Mouse (Mus musculus) urinary bladder, postnatal 14 days (tissue): ENCODE measurements around the gene Otud7a.

Source experiments
- DNase-seq: peaks from one replicate; pipeline ENCODE4 v3.0.0; 2021; ENCODE audit warnings: low spot score

Otud7a gene

DNA sequence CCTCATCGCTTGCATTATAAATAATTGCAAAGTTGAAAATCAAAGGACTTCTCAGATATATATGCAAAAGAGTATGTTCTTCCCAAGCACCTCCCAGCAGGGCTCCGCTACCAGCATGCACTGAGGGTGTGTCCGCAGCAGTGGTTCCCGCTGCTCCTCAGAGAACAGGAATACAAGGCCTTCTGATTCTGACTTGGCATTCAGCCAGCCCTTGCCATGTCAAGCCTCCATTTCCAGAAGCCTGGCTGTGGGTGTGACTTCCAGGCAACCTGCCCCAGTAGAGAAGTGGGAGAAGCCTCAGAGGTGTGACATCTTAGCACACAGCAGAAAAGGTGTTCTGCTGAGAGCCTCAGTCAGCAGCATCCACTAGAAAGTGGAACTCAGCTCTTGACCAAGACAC is 253.4 kb downstream of the Otud7a start:
- DNase-seq = no peak

- no peak for DNase-seq
Measured at GRCm38 (mm10) chr7:63717903-63718302, 273.4 kb downstream of the Otud7a start.

GRCm38 (mm10) chr7:63719183-63719944 is 274.8 kb downstream of the Otud7a start:
- no peak for DNase-seq

- no peak for DNase-seq
Measured at GRCm38 (mm10) chr7:63720682-63721081, 276.1 kb downstream of the Otud7a start.

DNA sequence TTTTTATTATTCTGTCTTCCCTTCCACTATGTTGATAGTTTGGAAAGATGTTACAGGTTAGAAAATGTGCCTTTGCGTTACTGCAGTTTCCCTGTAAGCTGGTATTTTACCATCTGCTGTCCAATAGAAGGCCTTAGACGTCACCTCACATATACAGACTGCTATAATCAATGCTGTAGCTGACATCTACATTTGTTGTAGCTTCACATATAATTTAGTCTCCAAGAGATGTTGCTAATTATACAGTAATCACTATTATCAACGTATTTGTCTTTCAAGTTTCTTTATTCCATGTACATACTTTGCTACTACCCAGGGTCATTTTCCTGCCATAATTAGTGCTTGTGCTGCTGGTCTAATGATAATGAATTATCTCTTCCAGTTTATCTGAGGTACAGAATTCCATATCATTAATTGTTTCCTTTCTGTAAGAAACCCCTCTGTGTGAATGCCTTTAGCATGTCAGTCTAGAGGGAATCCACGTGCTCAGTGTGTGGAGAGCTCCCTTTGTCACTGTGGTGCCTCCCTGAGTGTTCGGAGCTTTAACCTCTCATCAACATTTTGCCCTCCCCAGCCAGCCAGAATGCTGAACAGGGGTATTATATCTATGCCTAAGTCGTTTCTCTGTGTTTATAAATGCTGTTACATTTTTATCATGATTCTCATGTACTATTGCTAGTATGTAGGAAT is 280.6 kb downstream of the Otud7a start:
- no peak for DNase-seq

DNA sequence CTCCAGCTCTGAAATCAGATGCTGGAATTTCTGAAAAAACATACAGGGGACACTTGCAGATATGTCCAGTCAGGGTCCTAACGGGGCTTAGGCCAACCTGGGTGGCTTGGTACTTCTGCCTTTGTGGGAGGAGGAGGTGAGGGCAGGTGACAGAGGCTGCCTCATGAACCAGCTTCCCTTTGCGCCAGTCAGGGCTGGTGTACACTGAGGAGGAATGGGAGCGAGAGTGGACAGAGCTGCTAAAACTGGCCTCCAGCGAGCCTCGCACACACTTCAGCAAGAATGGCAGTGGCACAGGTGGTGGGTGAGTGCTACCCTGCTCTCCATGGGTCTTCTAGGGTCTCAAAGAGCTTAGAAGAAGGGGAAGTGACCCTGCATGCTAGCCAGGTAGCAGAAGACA is 285.1 kb downstream of the Otud7a start:
- DNase-seq = no peak

- DNase-seq = no peak
Measured at GRCm38 (mm10) chr7:63730012-63730411, 285.5 kb downstream of the Otud7a start.

GRCm38 (mm10) chr7:63737725-63738124 is 293.2 kb downstream of the Otud7a start:
- DNase-seq = no peak

DNA sequence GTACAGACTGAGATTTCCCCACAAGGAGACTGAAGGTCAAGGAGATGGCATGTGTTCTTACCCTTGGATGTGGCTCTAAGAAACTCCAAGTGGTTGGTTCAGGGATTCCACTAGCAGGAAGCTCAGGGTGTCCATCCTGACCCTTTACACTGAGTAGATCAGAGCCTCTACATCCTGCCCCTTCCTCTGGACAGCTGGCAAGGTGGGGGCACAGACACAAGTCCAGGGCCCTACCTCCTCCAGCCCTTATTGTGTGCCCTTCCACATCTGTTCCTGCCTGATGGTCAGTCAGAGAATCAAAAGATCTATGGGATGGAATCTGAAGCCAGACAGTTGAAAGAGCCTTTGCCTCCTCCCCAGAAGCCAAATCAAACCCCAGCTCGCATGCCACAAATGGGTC is 293.6 kb downstream of the Otud7a start:
- no peak for DNase-seq

DNA sequence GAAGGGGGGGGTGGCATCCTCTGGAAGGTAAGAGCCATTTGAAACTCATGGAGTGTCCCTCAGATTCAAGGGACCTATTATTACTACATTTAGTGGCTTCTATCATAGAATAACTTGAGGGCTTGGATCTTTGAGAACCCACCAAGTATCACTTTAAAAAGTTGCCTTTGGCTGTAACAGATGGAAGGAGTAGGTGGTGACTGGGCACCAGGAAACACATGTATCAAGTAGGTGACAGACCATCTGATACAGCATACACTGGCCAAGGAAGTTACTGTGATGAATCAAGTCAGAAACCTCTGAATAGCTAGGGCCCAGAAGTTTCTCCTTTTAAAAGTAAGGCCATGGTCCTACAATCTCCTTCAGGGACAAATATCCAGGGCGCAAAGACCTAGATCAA is 298.6 kb downstream of the Otud7a start:
- no peak for DNase-seq

DNA sequence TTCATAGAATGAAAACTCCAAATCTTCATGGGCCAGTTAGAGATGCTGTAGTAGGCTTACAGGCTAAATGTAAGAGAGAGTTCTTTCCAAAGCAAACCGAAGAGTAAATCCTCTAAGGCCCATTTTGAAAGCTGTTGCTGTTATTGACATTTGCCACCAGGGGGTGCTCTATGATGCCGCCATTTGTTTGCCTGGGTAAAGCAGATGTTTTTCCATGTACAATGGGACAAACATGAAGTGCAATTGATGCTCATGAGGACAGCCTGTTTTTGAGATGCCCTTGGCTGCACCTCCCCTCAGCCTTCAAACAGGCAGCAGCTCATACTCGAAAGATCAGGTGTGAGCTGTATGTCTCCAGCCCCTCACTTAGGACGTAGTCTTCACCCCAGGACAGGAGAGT is 307.5 kb downstream of the Otud7a start:
- DNase-seq = peak; percentile 34

- peak; percentile 33 for DNase-seq
Measured at GRCm38 (mm10) chr7:63753274-63753751, 308.8 kb downstream of the Otud7a start.

GRCm38 (mm10) chr7:63754573-63755475 is 310.3 kb downstream of the Otud7a start:
- peak; percentile 52 for DNase-seq

GRCm38 (mm10) chr7:63755476-63755948 is 311.0 kb downstream of the Otud7a start:
- peak; percentile 81 for DNase-seq

GRCm38 (mm10) chr7:63757136-63757677 is 312.7 kb downstream of the Otud7a start:
- DNase-seq = no peak

DNA sequence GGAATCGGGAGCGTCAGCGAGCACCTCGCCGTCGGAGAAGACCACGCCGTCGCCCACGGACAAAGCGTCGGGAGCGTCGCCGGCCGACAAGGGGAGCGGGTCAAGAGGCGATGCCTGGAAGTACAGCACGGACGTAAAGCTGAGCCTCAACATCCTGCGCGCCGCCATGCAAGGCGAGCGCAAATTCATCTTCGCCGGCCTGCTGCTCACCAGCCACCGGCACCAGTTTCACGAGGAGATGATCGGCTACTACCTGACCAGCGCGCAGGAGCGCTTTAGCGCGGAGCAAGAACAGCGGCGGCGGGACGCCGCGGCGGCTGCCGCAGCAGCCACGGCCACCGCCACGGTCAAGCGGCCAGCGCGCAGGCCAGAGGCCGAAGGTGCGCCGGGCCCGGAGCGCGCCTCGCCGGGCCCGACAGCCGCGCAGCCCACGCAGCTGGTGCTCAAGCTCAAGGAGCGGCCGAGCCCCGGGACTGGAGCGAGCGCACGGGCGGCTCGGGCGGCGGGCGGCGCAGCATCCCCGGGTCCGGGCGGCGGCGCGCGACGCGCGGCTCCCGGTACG is 313.2 kb downstream of the Otud7a start:
- no peak for DNase-seq

DNA sequence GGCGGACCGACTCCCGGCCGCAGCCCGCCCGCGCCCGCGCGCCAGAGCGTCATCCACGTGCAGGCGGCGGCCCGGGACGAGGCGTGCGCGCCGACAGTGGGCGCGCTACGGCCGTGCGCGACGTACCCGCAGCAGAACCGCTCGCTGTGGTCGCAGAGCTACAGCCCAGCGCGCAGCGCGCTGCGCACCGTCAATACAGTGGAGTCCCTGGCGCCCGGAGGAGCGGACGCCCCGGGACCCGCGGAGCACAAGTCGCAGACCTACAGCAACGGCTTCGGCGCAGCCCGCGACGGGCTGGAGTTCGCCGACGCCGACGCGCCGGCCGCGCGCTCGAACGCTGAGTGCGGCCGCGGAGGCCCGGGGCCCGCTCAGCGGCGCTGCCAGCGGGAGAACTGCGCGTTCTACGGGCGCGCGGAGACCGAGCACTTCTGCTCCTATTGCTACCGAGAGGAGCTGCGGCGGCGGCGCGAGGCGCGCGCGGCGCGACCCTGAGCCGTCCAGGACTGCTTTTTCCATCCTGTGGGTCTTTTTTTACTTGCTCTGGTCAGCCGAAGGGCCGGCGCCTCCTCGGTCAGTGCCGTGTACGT is 313.8 kb downstream of the Otud7a start:
- DNase-seq = no peak

- DNase-seq = no peak
Measured at GRCm38 (mm10) chr7:63759606-63760005, 315.1 kb downstream of the Otud7a start.

DNA sequence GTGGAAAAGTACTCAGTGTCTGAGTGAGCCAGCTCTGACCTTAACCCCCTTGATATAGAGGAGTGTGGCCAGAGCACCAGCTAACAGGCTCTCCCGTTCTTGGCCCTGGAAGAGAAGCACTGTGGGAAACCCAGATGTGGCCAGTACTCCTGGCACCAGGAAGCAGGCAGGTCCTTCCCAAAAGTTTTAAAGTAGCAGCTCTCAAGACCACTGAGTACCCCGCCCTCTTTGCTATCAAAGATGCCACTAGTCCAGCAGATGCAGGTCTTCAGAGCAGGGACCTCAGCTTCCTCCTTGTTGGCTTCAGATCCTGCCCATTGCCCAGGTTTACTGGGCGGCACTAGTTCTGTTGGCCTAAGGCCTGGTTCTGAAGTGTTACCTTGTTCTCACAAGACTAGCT is 318.0 kb downstream of the Otud7a start:
- no peak for DNase-seq

DNA sequence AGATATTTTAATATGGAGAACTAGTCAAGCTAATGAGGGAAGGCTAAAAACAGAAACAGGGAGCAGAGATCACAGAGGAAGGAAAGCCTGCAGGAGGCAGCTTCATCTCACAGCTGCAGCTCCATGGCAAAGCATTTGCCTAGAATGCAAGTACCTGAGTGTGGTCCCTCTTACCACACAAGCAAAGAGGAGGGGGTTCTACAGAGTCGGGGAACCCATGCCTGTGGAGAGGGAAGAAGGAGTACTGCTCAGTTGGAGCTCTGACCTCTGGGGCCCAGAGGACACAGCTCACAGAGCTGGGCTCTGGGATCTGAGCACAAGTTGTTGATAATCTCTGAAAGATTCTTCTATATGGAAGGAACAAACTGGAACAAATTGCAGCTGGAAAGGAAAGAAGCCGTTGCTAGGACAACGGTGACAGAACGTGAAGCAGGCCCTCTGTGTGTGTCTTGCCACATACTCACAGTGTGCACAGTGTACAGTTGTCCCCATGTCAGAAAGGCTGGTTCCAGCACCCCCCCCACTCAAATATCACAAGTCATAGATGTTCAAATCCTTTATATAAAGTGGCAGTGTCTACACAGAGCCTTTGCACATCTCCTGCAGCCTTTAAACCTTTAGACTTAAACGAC is 324.0 kb downstream of the Otud7a start:
- DNase-seq = no peak

DNA sequence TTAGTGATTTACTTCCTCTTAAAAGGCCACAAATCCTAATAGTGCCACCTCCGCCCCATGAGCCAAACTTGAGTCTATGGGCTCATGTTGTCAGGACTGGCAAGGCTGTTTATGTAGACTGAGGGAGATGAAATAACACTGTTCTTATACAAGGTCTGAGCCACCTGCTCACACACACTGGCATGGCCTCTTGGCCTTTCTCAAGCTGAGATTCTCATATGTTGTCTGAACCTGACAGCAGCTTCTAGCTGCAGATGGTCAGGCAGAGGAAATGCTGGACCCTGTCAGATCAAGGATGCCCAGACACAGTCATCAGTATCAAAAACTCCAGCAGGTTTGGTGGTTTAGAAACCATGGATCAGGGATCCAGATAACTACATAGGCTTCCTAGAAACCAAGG is 328.7 kb downstream of the Otud7a start:
- DNase-seq = no peak
